Mouse (Mus musculus): ENCODE results near the gene Arhgap5. TPM values are rescaled to one million over a fixed set of nuclear protein-coding genes. Genes with fewer than 3 reads are reported as not detected.

Gene Arhgap5
- polyA plus RNA-seq (2015; fragmentation: Nextera tagmentation; extraction: Ambion mirVana) = 25.1 and 25.6 TPM in 2 replicates

DNA sequence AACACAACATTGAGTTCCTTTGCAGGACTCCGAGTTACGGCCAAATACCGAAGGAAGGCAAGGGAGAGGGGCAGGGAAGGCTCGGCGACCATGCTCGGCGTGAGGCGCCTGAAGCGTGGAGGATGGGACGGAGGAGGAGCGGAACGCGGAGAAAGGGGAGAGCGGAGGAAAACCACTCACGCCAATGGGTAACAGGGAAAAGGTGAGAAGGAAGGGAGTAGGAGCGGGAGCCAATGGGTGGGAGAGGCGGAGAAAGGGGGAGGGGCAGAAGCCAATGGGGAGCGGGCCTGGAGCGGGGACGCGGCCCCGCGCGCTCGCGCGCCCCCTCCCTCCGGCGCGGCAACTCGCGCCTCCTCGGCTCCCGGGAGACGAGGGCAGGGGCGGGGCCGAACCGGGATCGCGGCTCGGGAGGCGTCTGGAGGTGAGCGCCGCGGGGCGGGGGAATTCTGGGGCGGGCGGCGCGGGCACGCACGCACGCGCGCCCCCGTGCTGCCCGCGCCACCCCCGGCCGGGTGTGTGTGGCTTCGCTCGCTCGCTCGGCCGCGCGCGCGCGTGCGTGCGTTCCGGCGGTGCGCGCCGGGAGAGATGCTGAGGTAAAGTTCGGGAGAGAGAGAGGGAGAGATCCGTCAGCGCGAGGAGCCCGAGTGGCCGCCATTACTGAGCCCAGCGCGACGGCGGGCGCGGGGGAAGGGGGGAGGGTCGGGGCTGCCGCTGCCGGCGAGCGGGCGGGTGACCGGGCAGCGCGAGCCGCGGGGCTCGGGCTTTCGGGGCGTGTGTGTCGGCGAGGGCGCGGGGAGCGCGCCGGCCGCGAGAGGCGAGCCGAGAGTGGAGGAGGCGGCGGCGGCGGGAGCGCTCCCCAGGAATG is at the start of gene Arhgap5:
Gene Arhgap5 (plus strand): TSS at position 517 of the 865 bp plus-strand sequence.
- Histone ChIP-seq H3K4me1 (replicated peaks; ENCODE audit: control insufficient read depth, insufficient read depth, low read length) (no peaks in the 10 kb centered on the region), H3K9ac (ENCODE audit: low read depth, low read length) (peak within 1 kb of the TSS; percentile 99), H3K27ac (ENCODE audit: low read depth, low read length) (peak within 1 kb of the TSS; percentile 100), H3K27me3 (replicated peaks; ENCODE audit: control insufficient read depth, insufficient read depth, low read length) (no peaks in the 10 kb centered on the region), H3K4me2 (replicated peaks; ENCODE audit: low read depth) (peak within 1 kb of the TSS; percentile 78), H3K9me3 (ENCODE audit: control insufficient read depth) (no peaks in the 10 kb centered on the region), H3K36me3 (ENCODE audit: control insufficient read depth, insufficient read depth) (no peaks in the 10 kb centered on the region), H3K4me3 (ENCODE audit: low read depth, low read length) (peak within 1 kb of the TSS; percentile 98)
- ATAC-seq = peak; percentile 96
- TF ChIP-seq CTCF (IDR thresholded peaks at IDR 0.05; ENCODE audit: low read depth) = peak; percentile 44; the same call in 1 of the 2 replicates
- 1% methylated on average over 107 of the region's 119 CpGs for WGBS

DNA sequence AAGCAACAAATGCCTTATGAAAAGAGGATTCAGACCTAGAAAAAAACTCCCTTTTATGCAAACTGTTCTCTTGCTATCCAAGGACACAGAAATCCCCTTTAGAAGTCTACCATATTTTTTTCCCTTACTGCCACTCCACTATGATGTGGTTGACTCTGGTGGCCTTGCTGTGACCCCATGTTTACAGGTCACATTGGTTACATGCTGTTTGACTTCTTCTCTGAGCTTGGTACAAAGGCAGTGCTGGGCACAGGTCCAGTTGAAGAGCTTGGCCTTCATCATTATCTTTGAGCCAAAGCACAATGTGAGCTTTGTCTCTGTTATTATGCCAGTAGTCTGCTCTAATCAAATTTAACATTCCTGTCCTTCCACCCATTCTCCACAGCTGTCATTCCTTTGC is 39.2 kb upstream of the Arhgap5 start:
- H3K27ac ChIP-seq (ENCODE audit: low read depth, low read length) = no peak overlapping the region
- no peaks in the 10 kb centered on the region for H3K27me3 ChIP-seq (replicated peaks; ENCODE audit: control insufficient read depth, insufficient read depth, low read length)
- no peak overlapping the region for H3K4me3 ChIP-seq (ENCODE audit: low read depth, low read length)
- H3K4me1 ChIP-seq (replicated peaks; ENCODE audit: control insufficient read depth, insufficient read depth, low read length) = no peaks in the 10 kb centered on the region
- ATAC-seq = no peak
- no peak overlapping the region for H3K4me2 ChIP-seq (replicated peaks; ENCODE audit: low read depth)
- H3K36me3 ChIP-seq (ENCODE audit: control insufficient read depth, insufficient read depth) = no peaks in the 10 kb centered on the region
- no peak for TF ChIP-seq CTCF (IDR thresholded peaks at IDR 0.05; ENCODE audit: low read depth)
- no peak overlapping the region for H3K9ac ChIP-seq (ENCODE audit: low read depth, low read length)
- H3K9me3 ChIP-seq (ENCODE audit: control insufficient read depth) = no peaks in the 10 kb centered on the region

DNA sequence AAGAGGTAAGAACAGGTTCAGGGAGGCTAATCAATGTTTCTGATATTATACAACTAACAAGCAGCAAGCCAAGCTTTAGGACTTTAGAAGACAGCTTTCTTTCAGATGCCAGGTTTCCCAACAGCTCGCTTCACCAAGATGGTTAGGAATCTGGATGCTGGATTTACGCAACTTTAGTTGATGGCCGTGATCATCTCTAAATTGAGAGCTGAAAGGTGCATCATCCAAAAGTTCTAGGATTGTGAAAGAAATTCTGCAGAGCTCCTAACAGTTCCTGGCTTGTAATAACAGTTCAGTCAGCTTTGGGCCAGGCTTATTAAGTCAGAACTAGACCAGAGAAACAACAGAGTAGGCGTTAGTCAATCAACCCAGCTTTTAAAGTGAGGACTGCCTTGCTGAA is 32.2 kb upstream of the Arhgap5 start:
- Histone ChIP-seq H3K4me3 (ENCODE audit: low read depth, low read length) (no peak overlapping the region), H3K36me3 (ENCODE audit: control insufficient read depth, insufficient read depth) (no peaks in the 10 kb centered on the region), H3K9ac (ENCODE audit: low read depth, low read length) (no peak overlapping the region), H3K27ac (ENCODE audit: low read depth, low read length) (no peak overlapping the region), H3K9me3 (ENCODE audit: control insufficient read depth) (no peaks in the 10 kb centered on the region), H3K27me3 (replicated peaks; ENCODE audit: control insufficient read depth, insufficient read depth, low read length) (no peaks in the 10 kb centered on the region), H3K4me2 (replicated peaks; ENCODE audit: low read depth) (no peak overlapping the region), H3K4me1 (replicated peaks; ENCODE audit: control insufficient read depth, insufficient read depth, low read length) (no peaks in the 10 kb centered on the region)
- TF ChIP-seq CTCF (IDR thresholded peaks at IDR 0.05; ENCODE audit: low read depth) = no peak
- 89% methylated on average over 4 of the region's 4 CpGs for WGBS
- ATAC-seq = no peak

- H3K4me1 ChIP-seq (replicated peaks; ENCODE audit: control insufficient read depth, insufficient read depth, low read length) = no peaks in the 10 kb centered on the region
- H3K4me3 ChIP-seq (ENCODE audit: low read depth, low read length) = no peak overlapping the region
These were observed 29.5 kb upstream of the Arhgap5 start for GRCm38 (mm10) chr12:52473988-52474968.

GRCm38 (mm10) chr12:52476036-52476435 is 27.7 kb upstream of the Arhgap5 start:
- ATAC-seq = no peak

More at GRCm38 (mm10) chr12:52473988-52474968, 29.5 kb upstream of the Arhgap5 start:
- no peaks in the 10 kb centered on the region for H3K36me3 ChIP-seq (ENCODE audit: control insufficient read depth, insufficient read depth)
- TF ChIP-seq CTCF (IDR thresholded peaks at IDR 0.05; ENCODE audit: low read depth) = no peak
- H3K9me3 ChIP-seq (ENCODE audit: control insufficient read depth) = no peaks in the 10 kb centered on the region
- WGBS = 32% methylated on average over 18 of the region's 18 CpGs
- no peak overlapping the region for H3K9ac ChIP-seq (ENCODE audit: low read depth, low read length)
- no peak for ATAC-seq
- peak overlapping the region; percentile 43 for H3K4me2 ChIP-seq (replicated peaks; ENCODE audit: low read depth)
- H3K27me3 ChIP-seq (replicated peaks; ENCODE audit: control insufficient read depth, insufficient read depth, low read length) = no peaks in the 10 kb centered on the region
- H3K27ac ChIP-seq (ENCODE audit: low read depth, low read length) = no peak overlapping the region

GRCm38 (mm10) chr12:52478611-52479010 is 25.2 kb upstream of the Arhgap5 start:
- Histone ChIP-seq H3K27ac (ENCODE audit: low read depth, low read length) (no peak overlapping the region), H3K9me3 (ENCODE audit: control insufficient read depth) (no peaks in the 10 kb centered on the region), H3K36me3 (ENCODE audit: control insufficient read depth, insufficient read depth) (no peaks in the 10 kb centered on the region), H3K4me2 (replicated peaks; ENCODE audit: low read depth) (no peak overlapping the region), H3K4me3 (ENCODE audit: low read depth, low read length) (no peak overlapping the region), H3K27me3 (replicated peaks; ENCODE audit: control insufficient read depth, insufficient read depth, low read length) (no peaks in the 10 kb centered on the region), H3K9ac (ENCODE audit: low read depth, low read length) (no peak overlapping the region), H3K4me1 (replicated peaks; ENCODE audit: control insufficient read depth, insufficient read depth, low read length) (no peaks in the 10 kb centered on the region)
- 65% methylated on average over 8 of the region's 8 CpGs for WGBS
- TF ChIP-seq CTCF (IDR thresholded peaks at IDR 0.05; ENCODE audit: low read depth) = no peak
- ATAC-seq = no peak

More at GRCm38 (mm10) chr12:52476036-52476435, 27.7 kb upstream of the Arhgap5 start:
- Histone ChIP-seq H3K4me3 (ENCODE audit: low read depth, low read length) (no peak overlapping the region), H3K4me2 (replicated peaks; ENCODE audit: low read depth) (no peak overlapping the region), H3K36me3 (ENCODE audit: control insufficient read depth, insufficient read depth) (no peaks in the 10 kb centered on the region), H3K27ac (ENCODE audit: low read depth, low read length) (no peak overlapping the region), H3K4me1 (replicated peaks; ENCODE audit: control insufficient read depth, insufficient read depth, low read length) (no peaks in the 10 kb centered on the region), H3K9me3 (ENCODE audit: control insufficient read depth) (no peaks in the 10 kb centered on the region), H3K9ac (ENCODE audit: low read depth, low read length) (no peak overlapping the region), H3K27me3 (replicated peaks; ENCODE audit: control insufficient read depth, insufficient read depth, low read length) (no peaks in the 10 kb centered on the region)
- TF ChIP-seq CTCF (IDR thresholded peaks at IDR 0.05; ENCODE audit: low read depth) = no peak
- 77% methylated on average over 6 of the region's 6 CpGs for WGBS
